Mouse (Mus musculus): Measurements from ENCODE around the gene Lgals3bp. TPM values are rescaled to one million over a fixed set of nuclear protein-coding genes. Genes with fewer than 3 reads are reported as not detected.

Gene Lgals3bp
- polyA plus RNA-seq, 2 experiments = 8.7 to 13.7 TPM

DNA sequence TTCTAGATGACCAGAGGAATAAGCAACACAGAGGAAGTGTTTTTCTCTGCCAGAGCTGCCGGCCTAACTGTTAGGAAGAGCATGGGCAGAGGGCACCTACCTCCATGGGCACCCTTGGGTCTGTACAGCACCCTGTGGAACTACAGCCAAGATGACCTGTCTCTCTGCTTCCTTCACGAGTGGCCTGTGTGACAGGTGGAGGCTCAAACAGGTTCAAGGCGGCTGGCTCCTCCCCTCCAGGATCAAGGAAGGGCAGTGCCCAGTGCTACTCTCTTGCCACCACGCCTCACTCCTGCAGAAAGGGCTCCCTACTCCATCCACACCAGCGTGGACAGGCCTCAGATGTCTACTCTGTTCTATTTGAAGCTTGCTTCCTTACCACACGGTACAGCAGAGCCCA lies 13.7 kb upstream of the Lgals3bp start:
- WGBS = 78% methylated on average over 6 of the region's 6 CpGs
- H3K36me3 ChIP-seq (ENCODE audit: control insufficient read depth, insufficient read depth, low read length) = peaks cover 41% of the 10 kb centered on the region
- no peak overlapping the region for H3K27ac ChIP-seq (replicated peaks; ENCODE audit: low read depth, low read length)
- no peak overlapping the region for H3K4me2 ChIP-seq (replicated peaks; ENCODE audit: low read depth, low read length, severe bottlenecking)
- ATAC-seq (ENCODE audit: low FRiP score, low read depth) = no peak
- TF ChIP-seq POLR2A (IDR thresholded peaks at IDR 0.05; ENCODE audit: borderline replicate concordance, extremely low read depth, insufficient read depth, insufficient read length) = no peak
- H3K27me3 ChIP-seq (ENCODE audit: control insufficient read depth, insufficient read depth, low read length) = no peaks in the 10 kb centered on the region
- H3K9ac ChIP-seq (ENCODE audit: low read depth, low read length, severe bottlenecking) = 0 out of 2 replicates have a peak overlapping the region, but pooled peaks have one; percentile 31
- DNase-seq (ENCODE audit: low spot score) = no peak
- H3K9me3 ChIP-seq (ENCODE audit: control insufficient read depth, low read length) = no peaks in the 10 kb centered on the region
- no peak overlapping the region for H3K4me3 ChIP-seq (replicated peaks; ENCODE audit: low read length)
- peaks cover 13% of the 10 kb centered on the region for H3K4me1 ChIP-seq (ENCODE audit: control insufficient read depth, insufficient read depth, low read length)

DNA sequence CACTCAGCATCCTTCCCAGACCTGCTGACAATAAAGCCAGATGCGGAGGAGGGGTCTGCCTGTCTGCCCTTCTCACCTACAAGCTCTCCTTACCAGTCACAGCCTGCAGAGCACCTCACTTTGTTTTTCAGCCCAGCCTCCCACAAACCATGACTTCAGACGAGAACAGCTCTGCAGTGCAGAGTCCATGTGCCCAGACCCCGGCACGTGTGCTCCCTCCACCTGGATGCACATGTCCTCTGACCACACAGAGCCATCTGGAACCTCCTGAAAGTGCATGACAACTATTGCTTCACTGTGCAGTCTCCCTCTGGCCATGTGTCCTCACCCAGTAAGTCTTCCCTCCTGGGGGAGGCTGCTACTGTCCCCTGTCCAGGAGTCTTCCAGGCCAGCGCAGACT lies 12.4 kb upstream of the Lgals3bp start:
- ATAC-seq (ENCODE audit: low FRiP score, low read depth) (no peak), DNase-seq (ENCODE audit: low spot score) (no peak)
- no peaks in the 10 kb centered on the region for H3K27me3 ChIP-seq (ENCODE audit: control insufficient read depth, insufficient read depth, low read length)
- H3K27ac ChIP-seq (replicated peaks; ENCODE audit: low read depth, low read length) = no peak overlapping the region
- no peak overlapping the region for H3K4me2 ChIP-seq (replicated peaks; ENCODE audit: low read depth, low read length, severe bottlenecking)
- H3K4me3 ChIP-seq (replicated peaks; ENCODE audit: low read length) = no peak overlapping the region
- TF ChIP-seq POLR2A (IDR thresholded peaks at IDR 0.05; ENCODE audit: borderline replicate concordance, extremely low read depth, insufficient read depth, insufficient read length) = no peak
- no peak overlapping the region for H3K9ac ChIP-seq (ENCODE audit: low read depth, low read length, severe bottlenecking)
- peaks cover 9% of the 10 kb centered on the region for H3K4me1 ChIP-seq (ENCODE audit: control insufficient read depth, insufficient read depth, low read length)
- H3K9me3 ChIP-seq (ENCODE audit: control insufficient read depth, low read length) = no peaks in the 10 kb centered on the region
- 86% methylated on average over 5 of the region's 5 CpGs for WGBS
- H3K36me3 ChIP-seq (ENCODE audit: control insufficient read depth, insufficient read depth, low read length) = peaks cover 54% of the 10 kb centered on the region

DNA sequence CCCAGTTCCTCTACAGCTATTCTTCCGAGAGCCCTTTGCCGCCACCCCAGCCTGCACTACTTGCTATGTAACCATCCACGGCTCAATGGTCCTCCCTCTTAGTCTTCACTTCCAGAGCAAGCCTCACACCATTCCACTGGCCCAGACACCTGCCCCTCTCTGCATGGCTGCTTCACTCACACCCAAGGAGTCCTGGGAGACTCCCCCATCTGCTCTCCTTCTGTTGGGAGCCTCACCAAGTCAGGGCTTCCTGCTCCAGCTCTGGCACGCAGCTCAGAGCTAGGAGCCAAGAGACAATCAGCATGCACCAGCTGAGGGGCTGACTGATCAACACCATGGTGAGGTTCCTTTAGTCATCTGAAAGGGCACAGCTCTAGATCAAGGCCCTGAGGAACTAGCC lies 11.2 kb upstream of the Lgals3bp start:
- no peak overlapping the region for H3K27ac ChIP-seq (replicated peaks; ENCODE audit: low read depth, low read length)
- DNase-seq (ENCODE audit: low spot score) (no peak), ATAC-seq (ENCODE audit: low FRiP score, low read depth) (no peak)
- 89% methylated on average over 4 of the region's 4 CpGs for WGBS
- H3K4me1 ChIP-seq (ENCODE audit: control insufficient read depth, insufficient read depth, low read length) = peaks cover 7% of the 10 kb centered on the region
- H3K9ac ChIP-seq (ENCODE audit: low read depth, low read length, severe bottlenecking) = no peak overlapping the region
- TF ChIP-seq POLR2A (IDR thresholded peaks at IDR 0.05; ENCODE audit: borderline replicate concordance, extremely low read depth, insufficient read depth, insufficient read length) = no peak
- H3K4me3 ChIP-seq (replicated peaks; ENCODE audit: low read length) = no peak overlapping the region
- H3K36me3 ChIP-seq (ENCODE audit: control insufficient read depth, insufficient read depth, low read length) = peaks cover 59% of the 10 kb centered on the region
- H3K4me2 ChIP-seq (replicated peaks; ENCODE audit: low read depth, low read length, severe bottlenecking) = no peak overlapping the region
- no peaks in the 10 kb centered on the region for H3K9me3 ChIP-seq (ENCODE audit: control insufficient read depth, low read length)
- no peaks in the 10 kb centered on the region for H3K27me3 ChIP-seq (ENCODE audit: control insufficient read depth, insufficient read depth, low read length)

DNA sequence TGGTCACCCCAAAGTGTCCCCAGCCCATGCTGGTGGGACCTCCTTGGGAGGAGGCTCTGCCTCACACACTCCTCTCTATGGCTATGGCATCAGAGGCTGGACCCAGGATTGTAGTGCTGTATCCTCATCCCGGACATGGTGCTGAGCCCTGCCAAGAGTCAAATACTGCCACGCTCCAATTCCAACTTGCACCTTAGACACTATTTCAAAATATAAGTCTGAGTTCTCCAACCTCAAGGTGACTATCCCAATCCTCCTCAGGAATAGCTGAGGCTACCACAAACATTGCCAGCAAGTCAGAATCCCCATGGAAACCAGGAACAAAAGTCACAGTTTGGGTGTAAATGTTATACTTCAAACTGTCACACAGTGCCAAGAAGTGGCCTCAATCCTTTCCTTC lies 10.7 kb upstream of the Lgals3bp start:
- peaks cover 64% of the 10 kb centered on the region for H3K36me3 ChIP-seq (ENCODE audit: control insufficient read depth, insufficient read depth, low read length)
- DNase-seq (ENCODE audit: low spot score) (no peak), ATAC-seq (ENCODE audit: low FRiP score, low read depth) (no peak)
- peaks cover 3% of the 10 kb centered on the region; the same call in 1 of the 2 replicates for H3K4me1 ChIP-seq (ENCODE audit: control insufficient read depth, insufficient read depth, low read length)
- no peaks in the 10 kb centered on the region for H3K9me3 ChIP-seq (ENCODE audit: control insufficient read depth, low read length)
- H3K9ac ChIP-seq (ENCODE audit: low read depth, low read length, severe bottlenecking) = no peak overlapping the region
- H3K4me3 ChIP-seq (replicated peaks; ENCODE audit: low read length) = no peak overlapping the region
- H3K27ac ChIP-seq (replicated peaks; ENCODE audit: low read depth, low read length) = no peak overlapping the region
- no peaks in the 10 kb centered on the region for H3K27me3 ChIP-seq (ENCODE audit: control insufficient read depth, insufficient read depth, low read length)
- TF ChIP-seq POLR2A (IDR thresholded peaks at IDR 0.05; ENCODE audit: borderline replicate concordance, extremely low read depth, insufficient read depth, insufficient read length) = no peak
- no peak overlapping the region for H3K4me2 ChIP-seq (replicated peaks; ENCODE audit: low read depth, low read length, severe bottlenecking)
- 93% methylated on average over 2 of the region's 2 CpGs for WGBS

DNA sequence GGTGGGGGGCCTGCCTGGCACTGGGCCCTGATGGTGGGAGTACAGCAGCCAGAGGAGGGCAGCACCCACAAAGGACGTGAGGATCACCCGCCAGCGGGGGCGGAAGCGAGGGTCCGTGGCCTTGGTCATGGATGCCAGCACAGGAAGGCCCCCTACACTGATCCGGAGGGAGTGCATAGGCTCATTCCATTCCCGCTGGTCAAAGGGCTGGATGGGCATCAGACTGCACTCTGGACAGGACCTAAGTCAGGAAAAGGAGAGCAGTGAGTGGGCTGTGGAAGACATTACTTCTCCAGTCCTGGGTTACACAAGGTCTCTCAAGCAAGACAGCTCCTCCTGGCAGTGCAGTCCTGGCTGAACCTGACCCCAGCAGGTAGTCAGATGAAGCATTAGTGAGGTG lies 9.4 kb upstream of the Lgals3bp start:
- ATAC-seq (ENCODE audit: low FRiP score, low read depth) = no peak
- 91% methylated on average over 8 of the region's 8 CpGs for WGBS
- H3K9ac ChIP-seq (ENCODE audit: low read depth, low read length, severe bottlenecking) = no peak overlapping the region
- no peaks in the 10 kb centered on the region for H3K27me3 ChIP-seq (ENCODE audit: control insufficient read depth, insufficient read depth, low read length)
- H3K4me3 ChIP-seq (replicated peaks; ENCODE audit: low read length) = no peak overlapping the region
- no peaks in the 10 kb centered on the region for H3K4me1 ChIP-seq (ENCODE audit: control insufficient read depth, insufficient read depth, low read length)
- no peak for TF ChIP-seq POLR2A (IDR thresholded peaks at IDR 0.05; ENCODE audit: borderline replicate concordance, extremely low read depth, insufficient read depth, insufficient read length)
- no peak for DNase-seq (ENCODE audit: low spot score)
- H3K27ac ChIP-seq (replicated peaks; ENCODE audit: low read depth, low read length) = no peak overlapping the region
- H3K4me2 ChIP-seq (replicated peaks; ENCODE audit: low read depth, low read length, severe bottlenecking) = no peak overlapping the region
- peaks cover 75% of the 10 kb centered on the region for H3K36me3 ChIP-seq (ENCODE audit: control insufficient read depth, insufficient read depth, low read length)
- H3K9me3 ChIP-seq (ENCODE audit: control insufficient read depth, low read length) = no peaks in the 10 kb centered on the region

DNA sequence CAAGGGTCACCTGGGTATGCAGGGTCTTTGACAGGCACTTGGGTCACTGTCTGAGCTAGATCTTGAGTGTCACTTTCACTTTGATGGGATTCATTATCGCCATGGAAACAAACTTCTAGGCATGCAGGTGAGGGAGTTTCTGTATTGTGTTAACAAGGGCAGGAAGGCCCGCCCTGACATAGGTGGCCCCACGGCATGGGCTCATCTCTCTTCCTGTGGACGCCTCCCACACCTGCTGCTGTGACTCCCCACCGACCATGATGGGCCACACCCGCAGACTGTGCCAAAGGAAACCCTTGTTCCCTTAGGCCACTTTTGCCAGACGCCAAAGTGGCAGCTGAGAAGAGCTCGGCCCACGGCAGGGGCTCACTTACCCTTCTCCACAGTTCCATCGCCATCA lies 8.6 kb upstream of the Lgals3bp start:
- DNase-seq (ENCODE audit: low spot score) (no peak), ATAC-seq (ENCODE audit: low FRiP score, low read depth) (no peak)
- Histone ChIP-seq H3K27me3 (ENCODE audit: control insufficient read depth, insufficient read depth, low read length) (no peaks in the 10 kb centered on the region), H3K36me3 (ENCODE audit: control insufficient read depth, insufficient read depth, low read length) (peaks cover 73% of the 10 kb centered on the region), H3K9ac (ENCODE audit: low read depth, low read length, severe bottlenecking) (no peak overlapping the region), H3K4me2 (replicated peaks; ENCODE audit: low read depth, low read length, severe bottlenecking) (no peak overlapping the region), H3K9me3 (ENCODE audit: control insufficient read depth, low read length) (no peaks in the 10 kb centered on the region), H3K4me1 (ENCODE audit: control insufficient read depth, insufficient read depth, low read length) (no peaks in the 10 kb centered on the region), H3K4me3 (replicated peaks; ENCODE audit: low read length) (no peak overlapping the region), H3K27ac (replicated peaks; ENCODE audit: low read depth, low read length) (no peak overlapping the region)
- TF ChIP-seq POLR2A (IDR thresholded peaks at IDR 0.05; ENCODE audit: borderline replicate concordance, extremely low read depth, insufficient read depth, insufficient read length) = no peak
- WGBS = 90% methylated on average over 10 of the region's 10 CpGs

Measured in limb, embryonic 14.5 days (tissue).